ENCODE assay signal across 20 mouse cellular contexts in genomic region chr11:113425454-113425853, GRCm38 (mm10).
A peak's percentile ranks its signal among the peaks of the same experiment; 100 is the strongest.
DNase-seq lines count a peak whose midpoint lies in the region; ATAC-seq lines count a peak whose summit lies in the region.
"Had no signal": no experiment of that assay in that cellular context is flagged by ENCODE, and none has a peak within 500 bp of the region (broad histone marks: within the 10 kb centered on the region; RNA-seq: fewer than 3 reads in every experiment).

No protein-coding gene starts in this region.

- 43% methylated on average over 3 of the region's 3 CpGs for WGBS in kidney, embryonic 16.5 days
- 44% methylated on average over 3 of the region's 3 CpGs for WGBS in hindbrain, embryonic 16.5 days

- ATAC-seq in frontal cortex, adult (ENCODE audit: low TSS enrichment): peak; percentile 14; the same call in 1 of the 2 replicates
- no peak for ATAC-seq in kidney, embryonic 16.5 days (ENCODE audit: low FRiP score, low TSS enrichment)
- 0 out of 2 replicates have a peak, but pooled peaks have one; percentile 18 for ATAC-seq in hindbrain, embryonic 16.5 days
- ATAC-seq: liver, postnatal 0 days had no signal

- no peaks in the 10 kb centered on the region for H3K27me3 ChIP-seq in kidney, embryonic 16.5 days (ENCODE audit: insufficient read depth, low read length)
- H3K27me3 ChIP-seq in hindbrain, embryonic 16.5 days (replicated peaks; ENCODE audit: control insufficient read depth, insufficient read depth, low read length): no peaks in the 10 kb centered on the region
- H3K27me3 ChIP-seq: embryonic facial prominence, embryonic 15.5 days had no signal

- H3K4me2 ChIP-seq in kidney, embryonic 16.5 days (replicated peaks; ENCODE audit: low read depth, low read length): no peak overlapping the region
- no peak overlapping the region for H3K4me2 ChIP-seq in hindbrain, embryonic 16.5 days (ENCODE audit: low read length)
- H3K4me2 ChIP-seq: embryonic facial prominence, embryonic 15.5 days; heart, embryonic 11.5 days had no signal

- no peak overlapping the region for H3K4me3 ChIP-seq in kidney, embryonic 16.5 days (ENCODE audit: low read length)
- H3K4me3 ChIP-seq in hindbrain, embryonic 16.5 days (ENCODE audit: low read length): no peak overlapping the region
- H3K4me3 ChIP-seq: embryonic facial prominence, embryonic 15.5 days; gastrocnemius, adult 2 months; limb, embryonic 10.5 days had no signal

- H3K9me3 ChIP-seq in kidney, embryonic 16.5 days (ENCODE audit: low read length): no peaks in the 10 kb centered on the region
- no peaks in the 10 kb centered on the region for H3K9me3 ChIP-seq in hindbrain, embryonic 16.5 days (ENCODE audit: control insufficient read depth, low read length)
- H3K9me3 ChIP-seq: embryonic facial prominence, embryonic 15.5 days; limb, embryonic 10.5 days had no signal

- no peaks in the 10 kb centered on the region for H3K36me3 ChIP-seq in kidney, embryonic 16.5 days (ENCODE audit: insufficient read depth, low read length)
- no peaks in the 10 kb centered on the region for H3K36me3 ChIP-seq in hindbrain, embryonic 16.5 days (ENCODE audit: control insufficient read depth, insufficient read depth, low read length)
- H3K36me3 ChIP-seq: embryonic facial prominence, embryonic 15.5 days; limb, embryonic 10.5 days had no signal

- DNase-seq in frontal cortex, adult 2 months (ENCODE audit: extremely low spot score in 1 of 2, low spot score in 1 of 2): no peak
- DNase-seq in kidney, postnatal 4 days: peak; percentile 32 to 47
- DNase-seq in brain, adult 2 months (ENCODE audit: low read depth, low spot score): peak; percentile 57
- DNase-seq in spleen, postnatal 10 days (ENCODE audit: low spot score in 2 of 2): no peak
- DNase-seq: adrenal gland, postnatal 36 days; B cell, adult 2 months; cerebellum, adult 18-20 months; cerebellum, postnatal 25 days; gastrocnemius, adult 2 months; heart, postnatal 10 days; kidney, adult 8-10 months; layer of hippocampus, adult 9-11 months; liver, postnatal 0 days; thymus, adult 2 months had no signal

- no peaks in the 10 kb centered on the region for H3K4me1 ChIP-seq in kidney, embryonic 16.5 days (ENCODE audit: insufficient read depth, low read length)
- peaks cover 6% of the 10 kb centered on the region for H3K4me1 ChIP-seq in hindbrain, embryonic 16.5 days (ENCODE audit: control insufficient read depth, insufficient read depth, low read depth, low read length)
- H3K4me1 ChIP-seq: embryonic facial prominence, embryonic 15.5 days had no signal

- no peak overlapping the region for H3K27ac ChIP-seq in kidney, embryonic 16.5 days (ENCODE audit: low read length)
- peak overlapping the region; percentile 40 for H3K27ac ChIP-seq in hindbrain, embryonic 16.5 days (ENCODE audit: low read depth, low read length)
- H3K27ac ChIP-seq: embryonic facial prominence, embryonic 15.5 days; gastrocnemius, adult 2 months; limb, embryonic 10.5 days had no signal

- H3K9ac ChIP-seq in kidney, embryonic 16.5 days (replicated peaks; ENCODE audit: low read length): no peak overlapping the region
- H3K9ac ChIP-seq in hindbrain, embryonic 16.5 days (ENCODE audit: low read depth, low read length): no peak overlapping the region
- H3K9ac ChIP-seq: embryonic facial prominence, embryonic 15.5 days; liver, postnatal 0 days had no signal

Comparison
In these comparisons a context has a peak if more than half of its experiments do, and no peak if none do; other contexts are left out.
1. DNase-seq: peak in kidney, postnatal 4 days (2 of 2) and brain, adult 2 months (single experiment); none in frontal cortex, adult 2 months (0 of 2) and spleen, postnatal 10 days (0 of 2).